Mouse (Mus musculus): ENCODE results near the gene Asah2. TPM values are rescaled to one million over a fixed set of nuclear protein-coding genes. Genes with fewer than 3 reads are reported as not detected.

Asah2 gene
- polyA plus RNA-seq, 1 experiment: 16.9 TPM

DNA sequence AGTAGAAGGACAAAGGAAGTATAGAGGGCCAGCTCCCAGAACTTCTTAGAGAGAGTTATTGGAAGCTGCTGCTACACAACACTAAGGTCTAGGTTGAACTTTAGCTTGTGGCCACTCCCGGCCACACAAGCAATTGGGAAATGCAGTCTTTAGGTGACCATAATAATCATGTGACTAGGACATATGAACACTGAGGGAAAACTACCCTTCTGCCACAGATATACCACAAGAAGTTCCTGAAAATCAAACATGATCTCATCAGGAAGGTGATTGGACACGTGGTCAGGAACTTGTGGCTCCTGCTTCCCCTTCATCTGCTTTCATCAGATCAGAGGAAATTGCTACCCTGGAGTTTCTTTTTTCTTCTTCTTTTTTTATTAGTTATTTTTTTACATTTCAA, 151.7 kb downstream of the Asah2 start:
- TF ChIP-seq CTCF (IDR thresholded peaks at IDR 0.05; ENCODE audit: borderline replicate concordance, insufficient read depth, low read length) (no peak), POLR2A (IDR thresholded peaks at IDR 0.05; ENCODE audit: low read depth, low read length) (no peak)
- no peak overlapping the region for H3K27ac ChIP-seq (ENCODE audit: insufficient read depth, low read length)
- no peaks in the 10 kb centered on the region for H3K4me1 ChIP-seq (ENCODE audit: control insufficient read depth, insufficient read depth, low read length)
- H3K4me3 ChIP-seq (ENCODE audit: insufficient read depth, low read length): no peak overlapping the region

- no peaks in the 10 kb centered on the region for H3K4me1 ChIP-seq (ENCODE audit: control insufficient read depth, insufficient read depth, low read length)
- TF ChIP-seq CTCF (IDR thresholded peaks at IDR 0.05; ENCODE audit: borderline replicate concordance, insufficient read depth, low read length) (no peak), POLR2A (IDR thresholded peaks at IDR 0.05; ENCODE audit: low read depth, low read length) (no peak)
- H3K27ac ChIP-seq (ENCODE audit: insufficient read depth, low read length): no peak overlapping the region
- no peak overlapping the region for H3K4me3 ChIP-seq (ENCODE audit: insufficient read depth, low read length)
Measured at GRCm38 (mm10) chr19:31954696-31955095, 153.3 kb downstream of the Asah2 start.

DNA sequence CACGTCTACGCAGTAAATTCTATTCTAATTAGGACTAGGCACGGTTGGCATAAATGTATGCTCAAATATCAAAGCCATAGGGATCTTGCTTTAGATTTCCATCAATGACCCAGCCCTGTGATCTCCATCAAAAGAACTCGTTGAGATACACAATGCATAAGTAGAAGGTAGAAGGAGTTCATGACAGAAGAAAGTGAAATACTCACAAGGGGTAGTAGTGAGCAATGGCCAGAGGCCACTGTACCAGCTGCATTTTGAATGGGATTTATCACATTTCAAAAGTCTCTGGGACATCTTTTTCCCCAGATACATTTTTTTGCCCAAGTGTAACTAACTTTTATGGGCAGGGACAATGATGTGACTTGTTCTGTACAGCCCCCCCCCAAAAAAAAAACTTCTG, 153.7 kb downstream of the Asah2 start:
- Histone ChIP-seq H3K4me1 (ENCODE audit: control insufficient read depth, insufficient read depth, low read length) (no peaks in the 10 kb centered on the region), H3K4me3 (ENCODE audit: insufficient read depth, low read length) (no peak overlapping the region), H3K27ac (ENCODE audit: insufficient read depth, low read length) (no peak overlapping the region)
- no peak for TF ChIP-seq CTCF (IDR thresholded peaks at IDR 0.05; ENCODE audit: borderline replicate concordance, insufficient read depth, low read length)
- no peak for TF ChIP-seq POLR2A (IDR thresholded peaks at IDR 0.05; ENCODE audit: low read depth, low read length)

GRCm38 (mm10) chr19:31953799-31954198, 154.2 kb downstream of the Asah2 start:
- Histone ChIP-seq H3K4me3 (ENCODE audit: insufficient read depth, low read length) (no peak overlapping the region), H3K27ac (ENCODE audit: insufficient read depth, low read length) (no peak overlapping the region), H3K4me1 (ENCODE audit: control insufficient read depth, insufficient read depth, low read length) (no peaks in the 10 kb centered on the region)
- no peak for TF ChIP-seq POLR2A (IDR thresholded peaks at IDR 0.05; ENCODE audit: low read depth, low read length)
- no peak for TF ChIP-seq CTCF (IDR thresholded peaks at IDR 0.05; ENCODE audit: borderline replicate concordance, insufficient read depth, low read length)

DNA sequence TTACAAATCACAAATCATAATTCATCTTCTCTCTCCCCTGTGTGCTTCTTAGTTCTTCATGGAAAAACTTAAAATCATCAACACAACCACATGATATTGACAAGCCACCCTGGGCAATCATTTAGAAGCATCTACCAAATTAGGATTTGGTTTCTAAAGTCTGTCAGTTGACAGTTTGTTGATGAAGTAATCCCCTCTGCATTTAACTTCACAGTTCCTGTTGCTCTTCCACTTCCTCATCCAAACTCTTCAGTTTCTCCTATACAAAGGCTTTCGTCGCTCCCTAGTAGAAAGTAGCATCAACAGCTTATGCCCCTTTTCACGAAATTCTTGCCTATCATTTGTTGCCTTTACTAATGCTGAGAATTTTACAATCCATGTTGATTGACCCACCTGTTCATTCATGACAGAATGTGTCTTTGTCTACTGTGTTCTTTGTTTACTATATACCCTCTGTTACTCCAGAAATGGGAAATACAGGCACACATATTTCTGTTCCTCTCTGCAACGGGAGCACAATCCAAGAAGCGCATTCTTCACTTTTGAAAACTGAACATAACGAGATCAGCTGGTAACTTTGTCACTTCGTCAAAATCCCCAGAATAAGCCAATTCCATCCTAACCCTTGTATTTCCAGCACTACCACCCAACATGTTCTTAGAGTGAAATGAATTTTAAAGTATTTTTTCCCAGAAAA, 157.1 kb downstream of the Asah2 start:
- TF ChIP-seq CTCF (IDR thresholded peaks at IDR 0.05; ENCODE audit: borderline replicate concordance, insufficient read depth, low read length): no peak
- Histone ChIP-seq H3K27ac (ENCODE audit: insufficient read depth, low read length) (no peak overlapping the region), H3K4me3 (ENCODE audit: insufficient read depth, low read length) (no peak overlapping the region), H3K4me1 (ENCODE audit: control insufficient read depth, insufficient read depth, low read length) (no peaks in the 10 kb centered on the region)

Other genes with a start within 250 kb of the Asah2 start
- not detected in 2 replicates for gene A1cf, start 239.4 kb downstream of the Asah2 start, polyA plus RNA-seq (2011; ENCODE audit: insufficient read length, low read depth, missing spikeins)

All from embryonic fibroblast, embryonic 13.5 days (primary cell).